In genomic region chr10:128704491-128705316, GRCm38 (mm10) we compare ENCODE assay signal across 8 mouse cellular contexts. TPM values are rescaled to one million over a fixed set of nuclear protein-coding genes. Genes with fewer than 3 reads are reported as not detected.
DNase-seq lines count a peak whose midpoint lies in the region; ATAC-seq and TF ChIP-seq lines count a peak whose summit lies in the region.

Cdk2 (minus strand) TSS chr10:128705031.

- TF ChIP-seq POLR2A in olfactory bulb, adult 2 months (IDR thresholded peaks at IDR 0.05; ENCODE audit: insufficient read depth, low read depth, low read length): no peak
- peak; percentile 73 for TF ChIP-seq POLR2A in thymus, adult 2 months (IDR thresholded peaks at IDR 0.05; ENCODE audit: control insufficient read depth, extremely low read depth, insufficient read depth, low read length, poor library complexity)

- no peaks in the 10 kb centered on the region for H3K36me3 ChIP-seq in forebrain, embryonic 15.5 days
- peaks cover 37% of the 10 kb centered on the region for H3K36me3 ChIP-seq in lung, embryonic 14.5 days (ENCODE audit: insufficient read depth)
- peaks cover 20% of the 10 kb centered on the region for H3K36me3 ChIP-seq in thymus, adult 2 months (ENCODE audit: control insufficient read depth, insufficient read depth, low read length)

- WGBS in forebrain, embryonic 15.5 days: under 1% methylated on average over 59 of the region's 62 CpGs
- WGBS in lung, embryonic 14.5 days: under 1% methylated on average over 61 of the region's 62 CpGs
- under 1% methylated on average over 62 of the region's 62 CpGs for WGBS in olfactory bulb, adult 2 months
- under 1% methylated on average over 60 of the region's 62 CpGs for WGBS in thymus, adult 2 months

- peak; percentile 92 for DNase-seq in ES-CJ7 (ENCODE audit: low read depth, low spot score)
- peak; percentile 81 for DNase-seq in cerebellum, adult 11 months
- peak; percentile 86 for DNase-seq in heart, postnatal 25 days (ENCODE audit: low spot score)
- DNase-seq in layer of hippocampus, adult 18-20 months (ENCODE audit: low spot score in 2 of 2): peak; percentile 70 to 84
- peak; percentile 96 for DNase-seq in lung, embryonic 14.5 days
- DNase-seq in thymus, adult 2 months: peak; percentile 93

- H3K4me1 ChIP-seq in forebrain, embryonic 15.5 days: peaks cover 12% of the 10 kb centered on the region
- peaks cover 3% of the 10 kb centered on the region; the same call in 1 of the 2 replicates for H3K4me1 ChIP-seq in lung, embryonic 14.5 days (ENCODE audit: insufficient read depth)
- peaks cover 9% of the 10 kb centered on the region for H3K4me1 ChIP-seq in olfactory bulb, adult 2 months (ENCODE audit: control insufficient read depth, insufficient read depth, low read length)
- peaks cover 8% of the 10 kb centered on the region for H3K4me1 ChIP-seq in thymus, adult 2 months (replicated peaks; ENCODE audit: control insufficient read depth, insufficient read depth, low read length)

- peak within 1 kb of the TSS; percentile 84 for H3K4me2 ChIP-seq in forebrain, embryonic 15.5 days (replicated peaks)
- H3K4me2 ChIP-seq in lung, embryonic 14.5 days: peak within 1 kb of the TSS; percentile 62

- peak within 1 kb of the TSS; percentile 75 for H3K27ac ChIP-seq in forebrain, embryonic 15.5 days (replicated peaks)
- peak within 1 kb of the TSS; percentile 99 for H3K27ac ChIP-seq in lung, embryonic 14.5 days (ENCODE audit: low read depth)
- H3K27ac ChIP-seq in olfactory bulb, adult 2 months (ENCODE audit: insufficient read depth, low read depth, low read length): no peak within 1 kb of the TSS
- H3K27ac ChIP-seq in thymus, adult 2 months (ENCODE audit: control insufficient read depth, insufficient read depth, low read length): peak within 1 kb of the TSS; percentile 63

- intact Hi-C loops in heart, postnatal 25 days (cut with DNase I): no loop called here

- peak within 1 kb of the TSS; percentile 69 for H3K4me3 ChIP-seq in forebrain, embryonic 15.5 days
- H3K4me3 ChIP-seq in lung, embryonic 14.5 days (ENCODE audit: low read depth, low read length): peak within 1 kb of the TSS; percentile 83
- H3K4me3 ChIP-seq in olfactory bulb, adult 2 months (ENCODE audit: insufficient read depth, low read depth, low read length): peak within 1 kb of the TSS; percentile 64
- H3K4me3 ChIP-seq in thymus, adult 2 months (ENCODE audit: control insufficient read depth, insufficient read depth, low read length): peak within 1 kb of the TSS; percentile 80

- no peaks in the 10 kb centered on the region for H3K27me3 ChIP-seq in forebrain, embryonic 15.5 days
- H3K27me3 ChIP-seq in lung, embryonic 14.5 days (ENCODE audit: insufficient read depth, low read length): no peaks in the 10 kb centered on the region
- no peaks in the 10 kb centered on the region for H3K27me3 ChIP-seq in thymus, adult 2 months (ENCODE audit: control insufficient read depth, insufficient read depth, low read length)

- H3K9ac ChIP-seq in forebrain, embryonic 15.5 days (replicated peaks): peak within 1 kb of the TSS; percentile 58
- peak within 1 kb of the TSS; percentile 88 for H3K9ac ChIP-seq in lung, embryonic 14.5 days

- TF ChIP-seq CTCF in lung, embryonic 14.5 days (IDR thresholded peaks at IDR 0.05; ENCODE audit: low read depth): no peak
- TF ChIP-seq CTCF in olfactory bulb, adult 2 months (IDR thresholded peaks at IDR 0.05; ENCODE audit: insufficient read depth, low read depth, low read length): no peak
- no peak for TF ChIP-seq CTCF in thymus, adult 2 months (IDR thresholded peaks at IDR 0.05; ENCODE audit: borderline replicate concordance, control insufficient read depth, extremely low read depth, insufficient read depth, low read length, poor library complexity)

- no peaks in the 10 kb centered on the region for H3K9me3 ChIP-seq in forebrain, embryonic 15.5 days
- H3K9me3 ChIP-seq in lung, embryonic 14.5 days (ENCODE audit: low read depth, low read length): no peaks in the 10 kb centered on the region

- ATAC-seq in forebrain, embryonic 15.5 days (replicated peaks): peak; percentile 92
- ATAC-seq in lung, embryonic 14.5 days (ENCODE audit: insufficient read depth): peak; percentile 93

RNA-seq across cellular contexts. Expression of gene Cdk2, which starts in this region (rescaled TPM):
- 37.6 and 39.7 TPM in 2 replicates for polyA plus RNA-seq in forebrain, embryonic 15.5 days (2015; fragmentation: Nextera tagmentation; extraction: Ambion mirVana)
- total RNA-seq in heart, postnatal 25 days (2021): 10 to 100 TPM; 12.7 to 15.7 TPM
- total RNA-seq in layer of hippocampus, adult 18-20 months (2021): 1 to 10 TPM; 1.4 to 2.6 TPM
- 105 and 109 TPM in 2 replicates for polyA plus RNA-seq in lung, embryonic 14.5 days (2014; fragmentation: Nextera tagmentation; extraction: Ambion mirVana)
- not detected in 2 replicates for polyA plus RNA-seq in olfactory bulb, adult 2 months (2012; ENCODE audit: insufficient read depth, insufficient read length, low replicate concordance, missing spikeins)
- 87.6 and 100 TPM in 2 replicates for polyA plus RNA-seq in thymus, adult 2 months (2012; rRNA removed)
